Mouse (Mus musculus): ENCODE measurements around the gene Tesc.
A peak's percentile ranks its signal among the peaks of the same experiment; 100 is the strongest.

Gene Tesc

GRCm38 (mm10) chr5:118015669-118016068, 11.9 kb upstream of the Tesc start:
- no peak for DNase-seq (ENCODE audit: low read depth, low spot score)

DNA sequence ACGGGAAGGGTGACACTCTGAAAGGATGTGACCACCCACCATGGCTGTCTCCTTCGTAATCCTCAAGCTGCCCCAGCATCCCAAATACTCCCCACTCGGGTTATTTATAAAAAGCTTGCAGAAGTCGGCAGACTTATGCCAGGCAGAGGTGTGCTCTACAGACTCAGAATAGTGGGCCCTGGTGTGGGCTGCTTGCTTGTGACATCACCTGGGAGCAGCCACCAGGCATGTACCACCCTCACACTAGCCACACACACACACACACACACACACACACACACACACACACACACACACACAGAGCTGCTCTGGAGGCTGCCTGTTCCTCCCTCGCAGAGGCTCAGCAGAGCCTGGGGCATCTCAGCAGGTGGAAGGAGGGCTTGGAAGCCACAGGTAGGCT, 10.0 kb upstream of the Tesc start:
- no peak for DNase-seq (ENCODE audit: low read depth, low spot score)

DNA sequence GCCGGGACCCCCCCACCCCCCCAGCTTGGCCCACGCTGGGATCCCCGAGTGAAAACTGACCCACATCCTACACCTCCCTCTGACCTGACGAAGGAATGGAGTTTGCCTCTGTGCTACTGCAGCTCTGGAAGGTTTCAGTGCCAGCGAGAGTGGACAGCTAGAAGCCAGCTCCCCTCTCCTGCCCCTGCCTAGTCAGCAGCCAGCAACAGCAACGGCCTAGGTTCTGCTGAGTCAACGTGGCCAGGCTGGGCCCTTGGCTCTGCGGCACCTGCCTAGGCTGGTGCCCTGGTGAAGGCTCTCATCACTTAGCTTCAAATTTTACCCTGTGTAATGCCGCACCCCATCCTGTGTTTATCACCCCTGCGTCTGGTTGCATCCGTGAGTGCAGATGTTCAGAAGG, 7.6 kb upstream of the Tesc start:
- DNase-seq (ENCODE audit: low read depth, low spot score) = no peak

DNA sequence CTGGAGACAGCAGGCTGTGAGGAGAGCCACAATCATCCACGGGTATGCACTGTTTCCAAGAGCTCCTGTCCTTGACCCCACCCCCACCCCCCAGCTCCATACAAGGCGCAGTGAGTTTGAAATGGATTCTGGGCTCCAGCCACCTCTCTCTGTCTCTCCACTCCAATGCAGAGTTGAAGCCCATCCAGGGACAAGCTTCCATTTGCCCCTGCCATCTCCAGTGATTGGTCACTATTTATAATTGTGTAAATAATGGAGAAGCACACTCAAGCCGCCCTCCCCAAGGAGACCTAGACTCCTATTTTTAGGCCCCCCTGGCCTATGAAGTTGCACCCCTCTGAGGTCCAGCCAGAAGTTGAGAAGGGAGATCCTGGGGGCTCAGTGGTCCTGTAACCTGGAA, 4.5 kb upstream of the Tesc start:
- DNase-seq (ENCODE audit: low read depth, low spot score) = no peak

DNA sequence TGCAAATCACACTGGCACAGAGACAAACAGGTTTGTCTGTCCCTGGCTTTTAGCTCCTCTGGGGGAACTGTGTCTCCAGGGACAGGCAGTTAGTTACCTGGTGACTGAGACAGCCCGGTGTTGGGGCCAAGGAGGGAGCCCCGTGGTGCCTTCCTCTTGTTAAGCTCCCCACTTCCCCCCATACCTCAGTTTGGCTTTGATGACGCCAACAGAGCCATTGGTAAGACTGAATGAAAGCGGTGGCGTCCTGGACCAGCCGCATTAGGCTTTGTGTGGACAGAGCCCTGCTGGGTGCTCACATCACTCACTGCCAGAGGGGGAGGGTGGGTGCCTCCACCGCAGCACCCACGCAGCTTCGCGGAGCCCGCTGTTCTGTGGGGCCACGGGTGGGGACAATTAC, 1.7 kb upstream of the Tesc start:
- DNase-seq (ENCODE audit: low read depth, low spot score) = no peak

DNA sequence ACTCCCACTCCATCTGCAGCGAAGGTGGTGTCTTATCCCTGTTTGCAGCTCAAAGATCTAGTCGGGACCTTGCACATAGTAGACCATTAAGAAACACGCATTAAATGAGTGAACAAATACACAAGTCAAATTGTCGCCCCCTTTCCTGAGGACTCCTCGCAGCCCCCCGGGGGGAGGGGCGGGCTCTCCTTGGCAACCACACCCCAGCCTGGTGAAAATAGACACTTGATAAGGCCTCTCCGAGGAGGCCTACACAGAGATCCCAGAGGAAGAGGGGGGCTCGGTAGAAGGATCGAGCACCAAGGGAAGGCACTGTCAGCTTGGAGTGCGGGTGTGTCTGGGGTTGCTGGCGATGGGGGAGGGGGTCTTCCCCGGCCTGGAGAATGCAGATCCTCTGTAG, 1.2 kb upstream of the Tesc start:
- no peak for DNase-seq (ENCODE audit: low read depth, low spot score)

GRCm38 (mm10) chr5:118027101-118027697, 344 bp upstream of the Tesc start:
- peak; percentile 25 for DNase-seq (ENCODE audit: low read depth, low spot score)

GRCm38 (mm10) chr5:118028191-118029034, 870 bp downstream of the Tesc start:
- DNase-seq (ENCODE audit: low read depth, low spot score) = peak; percentile 65

DNA sequence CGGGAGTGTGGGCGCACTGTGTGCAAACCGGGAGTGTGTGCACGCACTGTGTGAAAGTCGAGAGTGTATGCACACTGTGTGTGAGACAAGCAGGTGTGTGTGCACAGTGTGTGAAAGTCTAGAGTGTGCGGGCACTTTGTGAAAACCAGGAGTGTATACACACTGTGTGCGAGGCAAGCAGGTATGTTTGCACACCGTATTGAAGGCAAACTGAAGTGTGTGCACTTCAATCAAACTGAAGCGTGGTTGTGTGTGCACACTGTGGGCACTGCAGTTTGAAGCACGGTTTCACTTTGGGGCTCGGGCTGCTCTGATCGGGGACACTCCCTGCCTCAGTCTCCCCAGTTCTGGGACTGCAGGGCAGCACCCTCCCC, 1.5 kb downstream of the Tesc start:
- no peak for DNase-seq (ENCODE audit: low read depth, low spot score)

DNA sequence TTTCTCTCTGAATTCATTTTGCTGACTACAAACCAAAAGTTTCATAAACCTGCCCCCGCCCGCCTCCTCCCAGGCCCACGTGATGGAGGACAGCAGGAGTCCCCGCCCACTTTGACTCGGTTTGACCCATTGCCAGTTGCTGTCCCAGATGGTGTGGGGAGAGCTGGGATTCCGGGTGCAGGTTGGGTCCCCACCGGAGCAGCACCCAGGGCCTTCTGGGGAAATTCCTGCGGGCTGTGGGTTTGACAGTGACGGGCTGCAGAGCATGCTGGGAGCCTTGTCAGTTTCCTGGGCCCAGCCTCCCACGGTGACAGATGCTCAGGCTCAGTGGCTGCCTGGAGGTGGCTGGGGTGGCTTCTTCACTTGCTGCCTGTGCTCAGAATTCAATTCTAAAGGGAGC, 1.9 kb downstream of the Tesc start:
- peak; percentile 43 for DNase-seq (ENCODE audit: low read depth, low spot score)

DNA sequence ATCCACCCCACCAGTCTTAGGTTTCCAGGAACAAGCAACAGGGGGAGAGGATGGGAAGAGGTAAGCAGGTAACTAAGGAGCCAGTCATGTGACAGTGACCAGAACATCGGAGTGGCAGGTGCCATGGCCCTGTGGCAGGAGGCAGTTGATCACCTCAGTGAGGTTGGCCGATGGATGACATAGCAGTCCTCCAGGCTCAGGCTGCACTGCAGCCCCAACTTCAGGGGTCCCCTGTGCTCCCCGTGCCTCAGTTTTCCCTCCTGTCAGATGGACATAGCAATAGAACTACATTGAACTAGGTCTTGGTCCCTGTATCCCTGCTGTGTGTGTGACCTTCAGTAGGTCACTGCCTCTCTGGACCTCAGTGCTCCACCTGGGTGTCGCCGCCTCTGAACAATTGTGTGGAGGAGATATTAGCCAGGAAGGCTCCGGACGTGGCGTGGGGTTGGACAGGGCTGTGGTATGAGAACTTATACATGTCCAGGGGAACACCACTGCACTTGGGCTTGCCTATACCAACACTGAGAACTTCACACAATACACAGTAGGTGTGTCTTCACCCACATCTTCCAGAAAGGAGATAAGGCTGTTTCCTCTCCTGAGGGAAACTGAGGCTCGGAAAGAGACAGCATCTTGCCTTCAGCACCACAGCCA, 2.6 kb downstream of the Tesc start:
- no peak for DNase-seq (ENCODE audit: low read depth, low spot score)

GRCm38 (mm10) chr5:118031059-118031458, 3.5 kb downstream of the Tesc start:
- DNase-seq (ENCODE audit: low read depth, low spot score) = no peak

GRCm38 (mm10) chr5:118031508-118031907, 4.0 kb downstream of the Tesc start:
- no peak for DNase-seq (ENCODE audit: low read depth, low spot score)

DNA sequence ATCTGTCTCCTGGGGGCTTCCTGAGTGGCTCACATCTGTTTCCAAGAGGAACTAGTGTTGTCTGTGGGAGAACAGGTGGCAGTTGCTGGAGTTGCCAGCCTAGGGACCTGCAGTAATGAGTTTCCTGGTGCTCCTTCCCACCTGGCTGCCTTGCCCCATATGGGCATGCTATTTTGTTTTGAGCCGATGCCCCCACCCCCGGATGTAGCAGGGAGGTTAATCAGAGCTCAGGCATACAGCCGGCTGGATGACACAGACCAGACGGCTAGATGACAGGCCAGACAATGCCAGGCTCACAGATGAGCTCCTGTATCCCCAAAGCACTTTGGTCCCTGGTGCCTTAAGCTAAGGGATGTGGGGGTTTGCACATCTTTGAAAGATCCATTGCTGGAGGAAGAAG, 5.8 kb downstream of the Tesc start:
- DNase-seq (ENCODE audit: low read depth, low spot score) = no peak

DNA sequence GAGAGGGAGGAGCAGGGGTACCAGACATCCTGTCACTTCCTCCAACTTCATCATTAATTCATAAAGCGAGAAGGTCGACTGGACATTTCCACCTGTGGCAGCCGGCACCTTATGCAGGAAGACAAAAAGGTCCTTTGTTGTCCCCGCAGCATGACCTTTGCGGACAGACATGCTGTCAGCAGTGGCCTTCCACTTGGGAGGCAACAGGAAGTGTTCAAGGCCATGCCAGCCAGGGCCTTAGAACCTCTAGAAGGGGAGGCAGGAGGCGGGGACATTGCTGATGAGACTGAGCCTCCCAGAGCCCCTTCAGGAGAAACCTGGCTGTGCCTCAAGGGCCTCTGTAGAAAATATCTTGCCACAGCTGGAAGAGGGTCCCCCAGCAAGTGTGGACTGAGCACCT, 6.2 kb downstream of the Tesc start:
- DNase-seq (ENCODE audit: low read depth, low spot score) = no peak

GRCm38 (mm10) chr5:118034632-118035031, 7.1 kb downstream of the Tesc start:
- DNase-seq (ENCODE audit: low read depth, low spot score) = no peak

DNA sequence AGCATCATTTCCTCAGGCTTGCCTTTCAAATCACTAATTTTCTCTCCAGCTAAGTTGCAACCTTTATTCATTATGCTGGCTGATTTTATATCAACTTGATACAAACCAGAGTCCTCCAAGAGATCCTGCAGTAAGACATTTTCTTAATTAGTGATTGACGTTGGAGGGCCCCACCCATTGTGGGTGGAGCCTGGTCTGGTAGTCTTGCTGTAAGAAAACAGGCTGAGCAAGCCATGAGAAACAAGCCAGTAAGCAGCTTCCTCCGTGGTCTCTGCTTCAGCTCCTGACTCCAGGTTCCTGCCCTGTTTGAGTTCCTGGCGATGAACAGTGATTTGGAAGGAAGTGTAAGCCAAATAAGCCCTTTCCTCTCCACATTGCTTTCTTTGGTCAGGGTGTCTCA, 8.2 kb downstream of the Tesc start:
- peak; percentile 54 for DNase-seq (ENCODE audit: low read depth, low spot score)

DNA sequence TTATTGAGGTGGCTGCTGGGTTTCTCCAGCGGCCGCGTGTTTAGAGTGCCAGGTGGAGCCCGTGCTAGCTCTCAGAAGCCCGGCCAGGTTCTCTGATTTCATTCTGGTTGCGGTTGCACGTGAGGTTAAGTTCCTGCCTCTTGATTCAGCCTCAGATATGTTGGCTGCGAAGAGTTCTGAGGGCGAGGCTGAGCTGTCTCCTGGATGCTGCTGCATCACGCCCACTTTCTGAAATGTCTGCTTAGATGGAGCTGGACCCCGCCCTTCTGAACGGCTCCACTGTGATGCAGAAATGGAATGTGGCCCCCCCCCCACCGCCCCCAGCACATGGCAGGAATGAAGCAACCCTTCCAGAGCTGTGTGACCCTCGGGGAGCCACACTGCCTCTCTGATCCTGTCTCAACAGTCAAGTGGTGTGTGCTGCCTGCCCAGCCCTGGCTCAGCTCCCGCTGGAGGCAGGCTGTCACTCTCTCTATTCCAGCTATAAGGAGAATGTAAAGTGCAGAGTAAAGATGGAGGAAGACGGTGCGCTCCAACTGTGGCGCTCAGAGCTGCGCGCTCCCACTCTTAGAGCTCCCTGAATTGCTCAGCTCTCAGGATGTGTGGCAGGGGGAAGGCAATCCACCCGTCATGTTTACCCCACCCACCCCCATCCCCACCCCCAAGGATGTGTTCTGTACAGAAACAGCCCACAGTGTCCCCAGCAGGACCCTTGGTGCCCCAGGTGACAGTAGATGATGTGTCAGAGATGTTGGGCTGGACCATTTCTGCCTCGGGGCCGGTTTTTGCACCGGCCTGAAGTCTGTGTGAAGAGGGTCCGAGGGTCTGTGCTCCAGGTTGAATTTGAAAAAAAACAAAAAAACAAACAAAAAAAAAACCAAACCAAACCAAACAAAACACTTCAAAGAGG, 9.6 kb downstream of the Tesc start:
- peak; percentile 82 for DNase-seq (ENCODE audit: low read depth, low spot score)

GRCm38 (mm10) chr5:118037798-118038484, 10.4 kb downstream of the Tesc start:
- DNase-seq (ENCODE audit: low read depth, low spot score) = peak; percentile 76

DNA sequence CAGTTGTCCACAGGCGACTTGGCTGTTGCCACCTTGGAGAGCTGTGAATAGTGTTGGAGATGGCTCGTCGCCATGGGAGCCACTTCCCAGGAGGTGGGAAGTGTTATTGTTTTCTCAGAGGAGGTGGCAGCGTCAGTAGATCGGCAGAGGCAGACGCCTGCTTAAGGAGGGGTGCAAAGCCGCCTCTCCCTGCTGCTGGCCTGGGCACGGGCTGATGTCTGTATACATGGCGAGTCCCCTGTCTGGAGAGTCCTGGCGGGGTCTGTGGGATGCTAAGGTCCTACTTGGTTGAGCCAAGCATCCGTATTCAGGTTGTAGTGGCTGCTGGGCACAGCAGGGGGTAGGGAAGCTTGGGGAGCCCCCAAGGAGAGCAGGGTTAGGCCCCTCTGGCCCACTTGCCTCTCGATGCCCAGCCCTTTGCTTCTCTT, 11.7 kb downstream of the Tesc start:
- DNase-seq (ENCODE audit: low read depth, low spot score) = no peak

DNA sequence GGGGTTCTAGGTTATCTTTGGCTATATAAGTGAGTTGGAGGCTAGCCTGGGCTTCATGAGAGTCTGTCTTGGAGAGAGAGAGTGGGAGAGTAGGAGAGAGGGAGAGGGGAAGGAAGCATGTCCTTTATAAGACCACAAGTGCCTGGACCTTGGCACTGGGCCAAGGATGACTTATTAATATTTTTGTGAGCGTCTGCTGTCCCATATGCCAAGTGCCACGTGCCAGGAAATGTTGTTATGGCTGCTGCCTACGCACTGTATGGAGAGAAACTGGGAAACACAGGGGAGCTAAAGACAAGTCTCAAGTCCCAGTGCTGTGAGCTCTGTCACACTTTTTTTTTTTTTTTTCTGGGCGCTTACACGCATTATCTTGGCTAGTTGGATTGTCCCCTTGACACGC, 15.1 kb downstream of the Tesc start:
- no peak for DNase-seq (ENCODE audit: low read depth, low spot score)

All from ZHBTc4 (cell line).